Mouse (Mus musculus): Measurements from ENCODE around the gene Izumo4. TPM values are rescaled to one million over a fixed set of nuclear protein-coding genes. Genes with fewer than 3 reads are reported as not detected.

The Izumo4 gene
- polyA plus RNA-seq, 1 experiment from 2014 or later = 23.6 TPM

GRCm38 (mm10) chr10:80754594-80755290 is 52.8 kb downstream of the Izumo4 start, which contains the start of gene Dot1l:
Gene Dot1l (plus strand): TSS chr10:80755206.
- 2% methylated on average over 18 of the region's 57 CpGs for WGBS
- Histone ChIP-seq H3K27ac (ENCODE audit: low read length) (peak within 1 kb of the TSS; percentile 83), H3K9ac (ENCODE audit: low read length) (peak within 1 kb of the TSS; percentile 96), H3K27me3 (ENCODE audit: control insufficient read depth, insufficient read depth, low read depth, low read length) (no peaks in the 10 kb centered on the region), H3K4me1 (replicated peaks; ENCODE audit: control insufficient read depth, insufficient read depth, low read length) (peaks cover 40% of the 10 kb centered on the region), H3K4me2 (ENCODE audit: low read depth, low read length) (peak within 1 kb of the TSS; percentile 99), H3K4me3 (ENCODE audit: low read length) (peak within 1 kb of the TSS; percentile 96), H3K9me3 (ENCODE audit: control insufficient read depth, low read length) (no peaks in the 10 kb centered on the region), H3K36me3 (ENCODE audit: control insufficient read depth, insufficient read depth, low read length) (no peaks in the 10 kb centered on the region)
- ATAC-seq (ENCODE audit: low read depth) = peak; percentile 93

Other genes with a start within 250 kb of the Izumo4 start
- not detected in 2 replicates for gene Onecut3, start 207.3 kb upstream of the Izumo4 start, polyA plus RNA-seq (2015; fragmentation: Nextera tagmentation; extraction: Ambion mirVana)
- 0.05 and 0.09 TPM in 2 replicates for gene Atp8b3, start 163.1 kb upstream of the Izumo4 start, polyA plus RNA-seq (2015; fragmentation: Nextera tagmentation; extraction: Ambion mirVana)
- gene Rexo1, start 140.6 kb upstream of the Izumo4 start, polyA plus RNA-seq (2015; fragmentation: Nextera tagmentation; extraction: Ambion mirVana) = 20.6 and 22.1 TPM in 2 replicates
- gene Klf16, start 124.9 kb upstream of the Izumo4 start, polyA plus RNA-seq (2015; fragmentation: Nextera tagmentation; extraction: Ambion mirVana) = 8.2 and 8.3 TPM in 2 replicates
- gene Abhd17a, start 111.8 kb upstream of the Izumo4 start, polyA plus RNA-seq (2015; fragmentation: Nextera tagmentation; extraction: Ambion mirVana) = 77.4 and 80.9 TPM in 2 replicates
- 78.8 and 81.8 TPM in 2 replicates for gene Scamp4, start 99.3 kb upstream of the Izumo4 start, polyA plus RNA-seq (2015; fragmentation: Nextera tagmentation; extraction: Ambion mirVana)
- 7.1 and 8.3 TPM in 2 replicates for gene Adat3, start 99.3 kb upstream of the Izumo4 start, polyA plus RNA-seq (2015; fragmentation: Nextera tagmentation; extraction: Ambion mirVana)
- gene Gm49322, start 96.2 kb upstream of the Izumo4 start, polyA plus RNA-seq (2015; fragmentation: Nextera tagmentation; extraction: Ambion mirVana) = 3.7 and 4.4 TPM in 2 replicates
- 20.6 and 38.4 TPM in 2 replicates for gene Csnk1g2, start 79.3 kb upstream of the Izumo4 start, polyA plus RNA-seq (2015; fragmentation: Nextera tagmentation; extraction: Ambion mirVana)
- gene Btbd2, start 45.1 kb upstream of the Izumo4 start, polyA plus RNA-seq (2015; fragmentation: Nextera tagmentation; extraction: Ambion mirVana) = 15.3 and 33.2 TPM in 2 replicates
- gene Mknk2, start 24.1 kb upstream of the Izumo4 start, polyA plus RNA-seq (2015; fragmentation: Nextera tagmentation; extraction: Ambion mirVana) = 66.3 and 82.1 TPM in 2 replicates
- 42.3 and 45.7 TPM in 2 replicates for gene Mob3a, start 207 bp upstream of the Izumo4 start, polyA plus RNA-seq (2015; fragmentation: Nextera tagmentation; extraction: Ambion mirVana)
- gene Ap3d1, start 40.1 kb downstream of the Izumo4 start, polyA plus RNA-seq (2015; fragmentation: Nextera tagmentation; extraction: Ambion mirVana) = 59.6 and 59.9 TPM in 2 replicates
- 15.4 and 17.5 TPM in 2 replicates for gene Dot1l, start 53.0 kb downstream of the Izumo4 start, polyA plus RNA-seq (2015; fragmentation: Nextera tagmentation; extraction: Ambion mirVana)
- gene Sf3a2, start 96.0 kb downstream of the Izumo4 start, polyA plus RNA-seq (2015; fragmentation: Nextera tagmentation; extraction: Ambion mirVana) = 60.9 and 75.7 TPM in 2 replicates
- gene Plekhj1, start 96.4 kb downstream of the Izumo4 start, polyA plus RNA-seq (2015; fragmentation: Nextera tagmentation; extraction: Ambion mirVana) = 92.7 and 100 TPM in 2 replicates
- gene Amh, start 103.1 kb downstream of the Izumo4 start, polyA plus RNA-seq (2015; fragmentation: Nextera tagmentation; extraction: Ambion mirVana) = 0.13 TPM in 1 of 2 replicates, not detected in the other
- gene Jsrp1, start 111.3 kb downstream of the Izumo4 start, polyA plus RNA-seq (2015; fragmentation: Nextera tagmentation; extraction: Ambion mirVana) = 1.3 and 2.6 TPM in 2 replicates
- gene Oaz1, start 124.5 kb downstream of the Izumo4 start, polyA plus RNA-seq (2015; fragmentation: Nextera tagmentation; extraction: Ambion mirVana) = 1,799 and 1,972 TPM in 2 replicates
- gene Lingo3, start 141.9 kb downstream of the Izumo4 start, polyA plus RNA-seq (2015; fragmentation: Nextera tagmentation; extraction: Ambion mirVana) = 0.15 and 0.44 TPM in 2 replicates
- 193 and 234 TPM in 2 replicates for gene Lsm7, start 153.0 kb downstream of the Izumo4 start, polyA plus RNA-seq (2015; fragmentation: Nextera tagmentation; extraction: Ambion mirVana)
- 43.0 and 43.2 TPM in 2 replicates for gene Sppl2b, start 153.1 kb downstream of the Izumo4 start, polyA plus RNA-seq (2015; fragmentation: Nextera tagmentation; extraction: Ambion mirVana)
- gene Tmprss9, start 169.7 kb downstream of the Izumo4 start, polyA plus RNA-seq (2015; fragmentation: Nextera tagmentation; extraction: Ambion mirVana) = 0.08 TPM in 1 of 2 replicates, not detected in the other
- 284 and 297 TPM in 2 replicates for gene Timm13, start 198.8 kb downstream of the Izumo4 start, polyA plus RNA-seq (2015; fragmentation: Nextera tagmentation; extraction: Ambion mirVana)
- 52.6 and 52.7 TPM in 2 replicates for gene Lmnb2, start 216.1 kb downstream of the Izumo4 start, polyA plus RNA-seq (2015; fragmentation: Nextera tagmentation; extraction: Ambion mirVana)
- gene Gadd45b, start 227.9 kb downstream of the Izumo4 start, polyA plus RNA-seq (2015; fragmentation: Nextera tagmentation; extraction: Ambion mirVana) = 57.3 and 63.6 TPM in 2 replicates

All from lung, embryonic 16.5 days (tissue).